Mouse (Mus musculus) urinary bladder, postnatal 0 days (tissue): ENCODE results near the gene Defb30. TPM values are rescaled to one million over a fixed set of nuclear protein-coding genes. Genes with fewer than 3 reads are reported as not detected.

Experiments used
- polyA plus RNA-seq: library from polyadenylated mRNA; unstranded; fragments of >200 nt; fragmentation: Nextera tagmentation; extraction: Ambion mirVana; gene quantifications from 2 replicates; pipeline ENCODE4 v1.2.1, GENCODE M21; 2015

Defb30 gene
- not detected in 2 replicates for polyA plus RNA-seq

DNA sequence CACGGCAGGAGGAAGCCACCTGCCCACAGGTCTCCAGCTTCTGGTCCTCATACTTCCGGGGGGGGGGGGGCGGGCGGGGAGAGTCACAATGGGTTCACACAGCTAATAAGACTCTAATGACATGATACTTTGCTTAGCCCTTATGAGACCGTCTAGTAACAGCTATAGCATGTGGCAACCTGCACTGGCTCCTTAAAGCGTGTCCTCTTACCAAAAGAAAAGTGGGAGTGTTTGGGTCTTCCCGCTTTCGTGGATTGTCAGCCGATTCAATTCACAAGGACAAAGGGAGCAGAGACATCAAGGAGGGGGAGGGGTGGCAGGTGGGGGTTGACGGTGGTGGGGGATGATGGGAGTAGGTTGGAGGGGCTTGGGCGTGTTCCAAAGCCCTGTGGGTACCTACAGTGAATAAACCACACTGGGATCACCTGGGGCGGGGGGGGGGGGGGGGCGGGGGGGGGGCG lies at the start of gene Defb30:
Defb30 (minus strand) TSS at position 51 of the 461 bp plus-strand sequence.

DNA sequence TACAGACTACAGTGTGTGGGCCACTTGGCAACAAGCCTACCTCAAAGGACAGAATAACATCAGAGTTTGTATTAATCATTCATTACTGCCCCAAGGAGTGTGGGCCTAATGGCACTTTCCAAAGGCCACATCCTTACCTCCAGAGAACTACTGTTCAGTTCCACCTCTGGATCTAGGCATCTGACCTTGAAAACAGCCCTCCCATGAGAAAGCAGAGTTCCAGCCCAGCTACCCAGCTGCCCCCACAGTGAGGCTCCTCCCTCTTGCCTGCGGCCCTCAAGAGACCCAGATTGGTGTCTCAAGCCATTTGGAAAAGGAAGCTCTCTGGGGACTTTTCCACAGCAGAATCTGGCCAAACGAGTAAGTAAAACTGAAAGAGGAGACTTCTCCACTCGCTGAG lies 3.1 kb downstream of the Defb30 start, which contains the start of gene Defb42:
Defb42 (plus strand) TSS at position 301 of the 400 bp plus-strand sequence.

DNA sequence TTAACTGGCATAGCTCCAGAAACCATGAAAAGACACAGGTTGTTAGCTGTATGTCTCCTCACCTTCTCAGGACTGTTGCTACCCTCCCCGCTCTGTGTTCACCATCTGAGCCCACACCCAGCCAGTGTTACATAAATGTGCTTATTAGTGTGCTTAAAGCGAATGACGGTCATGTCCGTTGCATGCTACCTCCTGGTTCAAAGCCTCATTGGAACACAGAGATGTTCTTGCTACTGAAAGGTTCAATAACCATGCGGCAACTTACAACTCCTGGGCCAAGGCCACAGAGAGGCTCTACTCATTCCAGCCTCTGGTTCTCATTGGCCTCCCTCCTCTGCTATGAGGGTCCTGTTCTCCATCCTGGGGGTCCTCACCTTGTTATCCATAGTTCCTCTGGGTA lies 38.3 kb downstream of the Defb30 start, which contains the start of gene Defb43:
Defb43 (plus strand) TSS at position 301 of the 400 bp plus-strand sequence.

DNA sequence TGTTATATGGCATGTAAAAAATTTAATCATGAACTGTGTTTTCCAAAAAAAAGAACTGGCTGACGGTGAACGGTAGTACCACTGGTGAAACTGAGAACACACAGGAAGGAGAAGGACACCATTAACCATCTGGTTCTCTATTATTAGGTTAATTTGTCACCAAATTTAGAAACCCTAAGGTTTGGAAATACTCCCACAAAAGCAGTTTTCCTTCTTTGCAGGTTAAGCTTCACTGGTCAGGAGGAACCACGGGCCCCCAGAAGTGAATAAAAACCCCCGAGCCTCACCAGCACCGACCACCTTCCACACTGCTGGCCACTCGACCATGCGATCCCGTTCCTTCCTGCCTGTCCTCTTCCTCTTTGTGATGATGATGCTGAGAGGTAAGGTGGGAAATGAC lies 52.0 kb downstream of the Defb30 start, which contains the start of gene Defb47:
Defb47 (plus strand) TSS at position 301 of the 400 bp plus-strand sequence.

DNA sequence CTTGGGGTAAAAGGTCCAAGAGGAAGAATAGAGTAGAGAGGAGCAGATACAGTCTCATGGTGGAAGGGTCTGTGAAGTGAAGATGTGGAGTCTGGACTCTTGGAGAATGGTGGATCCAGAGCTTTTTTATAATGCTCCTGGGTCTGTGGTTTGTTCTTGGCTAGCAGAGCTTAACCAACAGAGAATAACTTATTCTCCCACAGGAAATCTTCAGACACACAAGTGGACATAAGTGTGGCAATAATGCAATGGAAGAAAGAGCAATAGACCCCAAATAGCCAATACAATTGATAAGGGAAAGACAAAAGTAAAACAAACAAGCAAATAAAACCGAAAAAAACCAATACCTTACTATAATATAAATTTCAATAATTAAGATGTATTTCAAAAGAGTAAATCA lies 65.3 kb downstream of the Defb30 start, which contains the start of gene Defb48:
Defb48 (minus strand) TSS at position 101 of the 400 bp plus-strand sequence.

Other genes starting within 250 kb of the Defb30 start
- 3.5 and 3.7 TPM in 2 replicates for gene Wdfy2, start 212.3 kb downstream of the Defb30 start, polyA plus RNA-seq
- gene Defb48, start 65.5 kb downstream of the Defb30 start, polyA plus RNA-seq: not detected in 2 replicates
- not detected in 2 replicates for gene Defb47, start 51.9 kb downstream of the Defb30 start, polyA plus RNA-seq
- gene Defb43, start 38.2 kb downstream of the Defb30 start, polyA plus RNA-seq: not detected in 2 replicates
- gene Defb42, start 3.0 kb downstream of the Defb30 start, polyA plus RNA-seq: 0.60 TPM in 1 of 2 replicates, not detected in the other